Mouse (Mus musculus): ENCODE measurements around the gene Acrv1.
"Not testable (repeated sequence)": the region's sequence is repeated elsewhere in the genome, so short reads cannot be mapped to it uniquely, and the experiment has no call there.

Gene Acrv1

DNA sequence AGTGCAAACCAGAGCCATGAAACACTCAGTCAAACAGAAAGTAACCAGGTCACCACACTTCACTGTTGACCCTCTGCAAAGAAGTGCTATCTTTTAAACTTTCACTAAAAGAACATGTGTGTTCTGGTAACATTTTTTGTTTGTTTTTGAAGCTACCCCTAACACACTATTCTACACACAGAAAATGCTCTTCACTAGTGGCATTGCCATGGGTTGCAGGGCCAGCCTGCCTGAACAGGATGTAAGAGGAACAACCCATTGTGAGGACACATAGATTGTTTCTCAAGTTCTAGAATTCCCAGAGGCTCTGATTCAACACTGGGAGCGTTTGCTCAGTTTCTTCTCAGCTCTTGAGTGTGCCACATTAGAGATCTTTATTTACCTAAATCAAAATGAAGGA lies at the start of gene Acrv1:
Acrv1 (plus strand) TSS at position 301 of the 400 bp plus-strand sequence.
- no peak for DNase-seq (ENCODE audit: low spot score)

- not testable (repeated sequence) for DNase-seq (ENCODE audit: low spot score)
These were observed 49.7 kb upstream of the Acrv1 start, which contains the start of gene A630095E13Rik for GRCm38 (mm10) chr9:36643276-36643675. Gene A630095E13Rik, minus strand, starts transcription at chr9:36643376.

DNA sequence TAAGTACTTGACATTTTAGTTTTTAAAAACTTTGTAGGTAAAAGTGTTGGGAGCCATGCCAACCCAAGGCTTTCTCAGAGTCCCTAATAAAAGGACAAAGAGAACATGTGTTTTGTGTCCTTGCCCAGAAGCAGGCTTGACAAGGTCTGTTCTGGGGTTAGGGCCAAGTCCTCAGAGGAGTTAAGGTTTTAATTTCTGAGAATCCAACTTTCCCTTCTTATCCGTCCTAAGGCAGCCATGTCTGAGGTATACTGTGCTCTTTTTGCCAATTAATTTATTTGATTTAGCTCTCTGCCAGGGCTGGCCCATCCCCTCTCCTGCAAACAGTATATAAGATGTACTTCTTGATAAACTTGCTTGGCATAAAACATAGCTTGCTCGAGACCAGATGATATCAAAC lies 11.6 kb upstream of the Acrv1 start:
- no peak for DNase-seq (ENCODE audit: low spot score)

- no peak for DNase-seq (ENCODE audit: low spot score)
These were observed 5.7 kb upstream of the Acrv1 start for GRCm38 (mm10) chr9:36687329-36687728.

DNA sequence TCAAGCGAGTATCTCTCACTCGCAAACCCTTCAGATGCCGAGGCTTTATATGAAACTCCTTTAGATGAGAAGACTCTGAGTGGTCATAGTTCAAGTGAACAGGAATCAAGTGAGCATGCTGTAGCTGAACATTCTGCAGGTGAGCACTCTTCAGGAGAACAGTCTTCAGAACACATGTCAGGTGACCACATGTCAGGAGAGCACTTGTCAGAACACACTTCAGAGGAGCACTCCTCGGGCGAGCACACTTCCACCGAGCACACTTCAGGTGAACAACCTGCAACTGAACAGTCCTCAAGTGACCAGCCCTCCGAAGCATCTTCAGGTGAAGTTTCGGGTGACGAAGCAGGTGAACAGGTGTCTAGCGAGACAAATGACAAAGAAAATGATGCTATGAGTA lies 1.3 kb downstream of the Acrv1 start:
- no peak for DNase-seq (ENCODE audit: low spot score)

DNA sequence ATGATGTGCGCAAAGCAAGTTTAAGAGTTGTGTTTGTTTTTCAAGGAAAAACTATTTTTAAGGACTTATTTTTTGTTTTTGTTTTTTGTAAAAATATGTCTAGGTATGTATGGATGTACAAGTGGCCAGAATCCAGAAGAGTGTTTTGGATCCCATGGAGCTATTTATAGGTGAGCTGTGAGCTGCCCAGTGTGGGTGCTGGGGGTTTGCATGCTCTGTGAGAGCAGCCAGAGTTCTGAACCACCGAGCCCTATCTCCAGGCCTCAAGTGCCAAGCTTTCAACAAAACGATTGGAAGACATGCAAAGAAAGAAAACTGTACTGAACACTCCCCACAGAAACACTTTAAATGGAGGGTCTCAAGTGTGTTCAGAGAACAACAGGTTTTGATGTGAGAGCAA lies 12.9 kb downstream of the Acrv1 start:
- no peak for DNase-seq (ENCODE audit: low spot score)

DNA sequence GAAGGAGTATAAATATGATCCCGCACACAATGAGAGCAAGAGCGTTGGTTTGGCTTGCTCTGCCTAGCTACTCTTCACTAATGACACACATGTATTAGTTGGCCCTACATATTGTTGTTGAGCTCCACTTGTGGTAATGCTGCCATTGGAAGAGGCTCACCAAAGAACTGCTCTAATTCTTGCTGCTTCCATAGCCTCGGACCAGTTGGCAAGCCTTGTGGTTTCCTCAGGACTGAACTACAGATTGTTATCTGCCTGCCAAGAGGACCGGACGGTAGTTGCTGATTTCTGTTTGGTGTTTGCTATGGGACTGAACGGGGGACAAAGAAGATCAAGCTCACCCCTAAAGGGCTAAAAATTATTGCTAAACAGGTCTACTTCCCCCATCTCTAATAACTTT lies 14.3 kb downstream of the Acrv1 start:
- DNase-seq (ENCODE audit: low spot score) = no peak

DNA sequence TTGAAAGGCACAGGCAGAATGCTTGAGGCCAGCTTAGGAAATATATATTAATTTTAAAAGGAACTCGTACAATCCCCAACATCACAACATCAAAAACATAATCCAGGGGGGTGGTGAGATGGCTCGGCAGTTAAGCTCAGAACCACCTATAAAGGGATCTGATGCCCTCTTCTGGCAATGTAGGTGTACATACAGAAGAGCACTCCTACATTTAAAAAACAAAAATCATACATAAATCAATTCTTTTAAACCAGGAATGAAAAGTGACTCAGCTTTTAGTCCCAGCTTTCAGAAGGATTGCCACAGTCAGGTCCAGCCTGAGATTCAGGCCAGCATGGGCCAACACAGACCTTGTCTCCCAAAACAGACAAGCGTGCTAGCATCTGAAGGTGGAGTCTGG lies 23.6 kb downstream of the Acrv1 start:
- no peak for DNase-seq (ENCODE audit: low spot score)

DNA sequence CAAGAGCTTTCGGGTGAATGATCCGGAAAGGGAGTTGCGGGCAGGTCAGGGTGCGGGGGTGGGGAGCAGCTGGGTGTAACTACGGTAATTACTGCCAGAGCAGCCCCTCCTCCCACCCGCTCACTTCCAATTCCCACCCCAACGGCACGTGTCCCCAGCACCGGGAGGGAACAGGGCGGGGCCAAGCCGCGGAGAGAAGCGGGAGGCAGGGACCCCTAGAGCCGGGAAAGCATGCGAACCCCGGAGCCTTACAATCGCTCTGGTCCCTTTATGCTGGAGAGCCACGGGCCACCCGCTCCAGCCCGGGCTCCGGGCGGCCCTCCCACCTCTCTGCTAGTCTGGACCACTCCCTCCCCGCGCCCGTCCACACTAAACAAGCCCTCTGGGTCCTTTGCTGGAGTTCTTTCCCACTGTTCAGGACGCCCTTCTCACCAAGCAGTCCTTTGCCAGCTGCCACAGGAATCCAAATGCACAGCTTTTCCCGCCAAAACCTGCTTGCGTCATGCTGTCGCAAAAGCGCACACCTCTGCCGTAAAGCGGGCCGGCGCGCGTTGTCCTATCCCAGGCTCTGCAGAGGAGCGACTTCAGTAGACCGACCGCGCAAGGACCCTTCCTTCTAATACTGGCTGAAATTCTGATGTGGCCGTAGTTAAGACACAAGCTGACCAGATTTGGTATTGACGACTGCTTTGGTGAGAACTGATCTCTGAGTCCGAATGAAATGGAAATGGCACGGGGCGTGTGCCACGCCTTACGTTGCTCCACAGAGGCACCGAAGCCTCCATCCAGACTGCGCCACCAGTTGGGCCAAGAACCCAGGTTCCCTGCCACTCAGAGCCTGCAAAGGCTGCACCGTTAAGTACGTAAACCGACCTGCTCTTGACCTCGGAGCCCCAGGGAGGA lies 33.4 kb downstream of the Acrv1 start:
- peak; percentile 86 for DNase-seq (ENCODE audit: low spot score)

GRCm38 (mm10) chr9:36727034-36727755 lies 34.2 kb downstream of the Acrv1 start, which contains the start of gene Chek1:
Gene Chek1, minus strand, starts transcription at chr9:36727065.
- DNase-seq (ENCODE audit: low spot score) = no peak
